Mouse (Mus musculus) bone marrow, adult 2 months (tissue): ENCODE data around the gene BC034090. TPM values are rescaled to one million over a fixed set of nuclear protein-coding genes. Genes with fewer than 3 reads are reported as not detected.

Source experiments
- H3K27ac ChIP-seq: fragments of 200-500 bp; 2 replicates; pipeline ENCODE4 v1.5.1; 2012; ENCODE audit warnings: low read depth, mild to moderate bottlenecking, control low read depth, inconsistent platforms, low read length; ENCODE audit not compliant: control insufficient read depth, poor library complexity, insufficient read depth
- H3K4me1 ChIP-seq: fragments of 200-500 bp; 2 replicates; pipeline ENCODE4 v1.6.1; 2011; ENCODE audit warnings: low read length; ENCODE audit not compliant: control insufficient read depth, insufficient read depth
- H3K4me3 ChIP-seq: fragments of 200-500 bp; replicated peaks from 2 replicates; pipeline ENCODE3; 2011; ENCODE audit warnings: mild to moderate bottlenecking, low read depth, low read length, control low read depth; ENCODE audit not compliant: control insufficient read depth
- CTCF ChIP-seq: fragments of 200-500 bp; IDR thresholded peaks from 2 replicates; pipeline ENCODE4 v1.5.1; 2011; ENCODE audit warnings: low read length, control low read depth; ENCODE audit not compliant: control insufficient read depth, insufficient read depth
- POLR2A ChIP-seq: fragments of 200-500 bp; IDR thresholded peaks from 2 replicates; pipeline ENCODE4 v1.6.1; 2011; ENCODE audit warnings: low read depth, mild to moderate bottlenecking, control low read depth, low read length, borderline replicate concordance; ENCODE audit not compliant: control insufficient read depth
- WGBS: fragments of 180-500 bp; shearing (Covaris S2); methylation state at CpG from one replicate; pipeline ENCODE4 v1.1.7; 2018; 5-methylcytosine and 5-hydroxymethylcytosine counted together
- polyA plus RNA-seq: library from polyadenylated mRNA; stranded (reverse); fragments of >200 nt; gene quantifications from 2 replicates; pipeline ENCODE4 v1.2.4, GENCODE M21; 2011; ENCODE audit warnings: low replicate concordance; ENCODE audit not compliant: missing spikeins, insufficient read depth, insufficient read length

The BC034090 gene
- polyA plus RNA-seq, 1 experiment: 2.5 TPM

DNA sequence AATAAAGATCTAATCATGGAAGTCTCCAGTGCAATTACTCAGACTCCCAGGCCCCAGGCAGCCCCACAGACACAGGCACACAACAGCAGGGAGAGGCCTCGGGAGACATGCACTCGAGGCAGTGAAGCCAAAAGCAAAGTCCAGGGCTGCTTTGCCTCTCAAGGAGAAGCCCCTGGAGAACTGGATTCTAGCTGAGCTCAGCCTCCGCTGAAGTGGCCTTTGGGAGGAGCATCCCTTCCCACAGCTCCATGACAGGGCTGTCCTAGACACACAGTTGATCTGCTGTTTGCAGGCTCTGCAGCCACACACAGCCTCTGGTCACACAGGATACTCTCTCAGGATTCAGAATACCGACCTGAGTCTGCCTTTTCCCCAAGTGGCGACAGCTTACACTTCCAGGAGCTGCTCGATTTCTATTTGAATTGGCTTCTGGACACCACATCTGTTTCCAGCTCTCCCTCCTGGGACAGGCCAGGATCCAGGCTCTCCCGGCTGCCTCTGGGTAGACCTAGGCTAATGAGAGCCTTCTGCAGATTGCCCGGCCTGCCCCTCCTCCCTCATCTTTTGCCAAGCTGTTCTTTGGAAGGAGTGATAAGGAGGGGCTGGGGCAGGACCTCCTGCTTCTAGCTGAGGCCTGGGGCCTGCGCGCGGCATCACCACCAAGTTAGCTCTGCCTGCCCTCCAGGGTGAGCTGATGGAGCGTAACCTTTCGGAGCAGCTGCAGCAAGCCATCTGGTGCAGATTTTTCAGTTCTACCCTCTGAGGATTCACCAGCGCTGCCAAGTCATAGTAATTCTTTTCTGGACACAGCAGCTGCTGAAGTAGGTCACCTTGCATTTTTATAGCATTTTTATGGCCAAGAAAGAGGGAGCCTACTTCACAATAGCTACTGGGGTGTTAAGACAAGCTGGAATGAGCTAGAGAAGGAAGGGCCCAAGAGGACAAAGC lies 14.5 kb downstream of the BC034090 start:
- peaks cover 7% of the 10 kb centered on the region for H3K4me1 ChIP-seq
- H3K27ac ChIP-seq: no peak overlapping the region
- no peak overlapping the region for H3K4me3 ChIP-seq
- 74% methylated on average over 14 of the region's 14 CpGs for WGBS
- TF ChIP-seq CTCF: no peak
- no peak for TF ChIP-seq POLR2A

GRCm38 (mm10) chr1:155223849-155224554 lies 20.2 kb downstream of the BC034090 start:
- Histone ChIP-seq H3K4me1 (peaks cover 10% of the 10 kb centered on the region), H3K27ac (no peak overlapping the region), H3K4me3 (peak overlapping the region; percentile 19)
- TF ChIP-seq POLR2A: no peak
- peak; percentile 100 for TF ChIP-seq CTCF
- WGBS: 7% methylated on average over 16 of the region's 16 CpGs

DNA sequence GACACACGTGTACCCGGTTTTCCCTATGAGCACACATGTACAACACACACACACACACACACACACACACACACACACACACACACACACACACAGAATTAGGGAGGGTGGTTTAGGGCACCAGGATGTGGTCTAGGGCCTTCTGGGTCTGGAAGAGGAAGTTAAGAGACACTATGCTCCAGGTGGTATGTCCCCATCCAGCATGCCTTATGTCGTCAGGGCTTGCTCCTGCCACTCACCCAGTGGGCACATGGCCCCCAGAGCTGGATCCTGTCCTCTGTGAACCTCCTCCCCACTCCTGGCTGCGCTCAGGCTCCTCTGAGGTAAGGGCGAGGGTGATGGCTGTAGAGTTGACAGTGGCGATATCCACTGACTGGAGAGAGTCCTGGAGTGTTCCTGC lies 21.2 kb downstream of the BC034090 start:
- TF ChIP-seq POLR2A (no peak), CTCF (no peak)
- Histone ChIP-seq H3K27ac (peak overlapping the region; percentile 62), H3K4me1 (peaks cover 10% of the 10 kb centered on the region), H3K4me3 (peak overlapping the region; percentile 10)
- WGBS: 10% methylated on average over 6 of the region's 6 CpGs

DNA sequence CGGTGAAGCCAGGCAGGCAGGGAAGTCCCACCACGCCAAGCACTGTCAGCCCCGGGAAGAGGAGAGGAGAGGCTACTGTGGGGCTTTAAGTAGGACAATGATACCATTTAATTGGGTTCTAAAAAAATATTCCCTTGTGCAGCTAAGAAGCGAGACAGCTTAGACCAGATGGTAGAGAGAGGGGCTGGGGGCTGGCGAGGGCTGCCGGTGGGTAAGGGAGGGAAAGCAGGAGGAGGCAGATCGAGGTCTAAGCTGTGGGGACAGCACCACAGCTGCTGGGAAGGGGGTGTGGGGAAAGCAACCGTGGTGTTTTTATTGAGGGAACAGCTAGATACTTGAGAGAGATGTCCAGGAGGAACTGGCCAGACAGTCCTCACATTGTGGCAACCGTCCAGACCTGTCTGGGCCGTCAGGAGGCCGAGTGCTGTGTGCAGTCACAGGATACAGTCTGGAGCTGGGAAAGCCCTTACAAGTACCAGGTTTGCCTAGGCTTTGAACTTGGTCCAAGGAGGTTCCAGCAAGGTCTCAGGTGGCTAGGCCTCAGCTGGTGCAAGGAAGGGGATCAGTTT lies 22.1 kb downstream of the BC034090 start:
- 47% methylated on average over 11 of the region's 11 CpGs for WGBS
- H3K4me3 ChIP-seq: no peak overlapping the region
- no peak for TF ChIP-seq CTCF
- TF ChIP-seq POLR2A: no peak
- H3K4me1 ChIP-seq: peaks cover 10% of the 10 kb centered on the region
- H3K27ac ChIP-seq: no peak overlapping the region

- H3K27ac ChIP-seq: no peak overlapping the region
- H3K4me3 ChIP-seq: no peak overlapping the region
- WGBS: 81% methylated on average over 5 of the region's 5 CpGs
- peaks cover 9% of the 10 kb centered on the region for H3K4me1 ChIP-seq
- TF ChIP-seq CTCF (no peak), POLR2A (no peak)
Measured at GRCm38 (mm10) chr1:155218924-155219323, 25.3 kb downstream of the BC034090 start.

DNA sequence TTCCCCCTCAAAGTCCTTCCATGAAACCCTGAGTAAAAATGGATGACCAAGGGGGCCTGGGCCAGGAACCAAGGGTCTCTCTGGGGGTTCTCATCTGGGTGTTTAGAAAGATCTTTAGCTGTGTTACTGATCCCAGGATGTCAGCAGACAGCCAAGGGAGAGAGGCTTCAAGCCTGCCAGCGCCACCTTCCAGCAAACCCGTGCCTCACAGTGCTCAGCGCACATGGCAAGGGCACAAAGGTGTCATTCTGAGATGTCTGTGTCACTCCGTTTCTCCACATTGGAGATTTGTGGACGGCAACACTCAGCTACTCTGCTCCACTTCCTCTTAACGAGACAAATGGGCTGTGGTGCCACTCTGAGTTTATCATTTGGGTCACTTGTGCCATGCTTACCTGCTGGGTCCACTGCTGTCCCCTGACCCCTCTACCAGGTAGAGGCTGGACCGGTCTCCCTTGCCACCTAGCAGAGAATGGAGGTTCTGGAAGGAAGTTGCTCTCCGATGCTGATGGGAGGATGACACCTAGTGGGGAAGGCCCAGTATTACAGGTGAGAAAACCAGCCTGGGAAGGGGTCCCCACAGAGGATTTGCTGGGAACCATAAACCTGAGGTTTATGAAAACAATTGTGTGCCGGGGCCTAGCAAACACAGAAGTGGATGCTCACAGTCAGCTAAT lies 26.2 kb downstream of the BC034090 start:
- Histone ChIP-seq H3K27ac (no peak overlapping the region), H3K4me3 (no peak overlapping the region), H3K4me1 (peaks cover 6% of the 10 kb centered on the region)
- WGBS: 42% methylated on average over 9 of the region's 9 CpGs
- TF ChIP-seq POLR2A (no peak), CTCF (peak; percentile 87)

- WGBS: 60% methylated on average over 6 of the region's 6 CpGs
- TF ChIP-seq POLR2A: no peak
Measured at GRCm38 (mm10) chr1:155216844-155217243, 27.4 kb downstream of the BC034090 start.

GRCm38 (mm10) chr1:155216313-155216712 lies 27.9 kb downstream of the BC034090 start:
- no peak for TF ChIP-seq CTCF
- no peak for TF ChIP-seq POLR2A
- H3K4me3 ChIP-seq: no peak overlapping the region
- 81% methylated on average over 11 of the region's 11 CpGs for WGBS
- H3K27ac ChIP-seq: no peak overlapping the region
- H3K4me1 ChIP-seq: no peaks in the 10 kb centered on the region; the same call in 1 of the 2 replicates

More at GRCm38 (mm10) chr1:155216844-155217243, 27.4 kb downstream of the BC034090 start:
- Histone ChIP-seq H3K27ac (no peak overlapping the region), H3K4me1 (no peaks in the 10 kb centered on the region; the same call in 1 of the 2 replicates), H3K4me3 (no peak overlapping the region)
